Mouse (Mus musculus) testis, adult 2 months (tissue): ENCODE measurements around the gene Igfbp5.

Experiments
- CTCF ChIP-seq: fragments of 200-500 bp; IDR thresholded peaks from 2 replicates; pipeline ENCODE4 v1.5.1; 2012; ENCODE audit warnings: low read depth, mild to moderate bottlenecking, inconsistent platforms, low read length, moderate library complexity; ENCODE audit not compliant: control insufficient read depth, insufficient read depth, insufficient replicate concordance
- POLR2A ChIP-seq: fragments of 200-500 bp; IDR thresholded peaks from 2 replicates; pipeline ENCODE4 v1.6.1; 2012; ENCODE audit warnings: low read depth, mild to moderate bottlenecking, inconsistent platforms, low read length, moderate library complexity; ENCODE audit not compliant: control insufficient read depth

DNA sequence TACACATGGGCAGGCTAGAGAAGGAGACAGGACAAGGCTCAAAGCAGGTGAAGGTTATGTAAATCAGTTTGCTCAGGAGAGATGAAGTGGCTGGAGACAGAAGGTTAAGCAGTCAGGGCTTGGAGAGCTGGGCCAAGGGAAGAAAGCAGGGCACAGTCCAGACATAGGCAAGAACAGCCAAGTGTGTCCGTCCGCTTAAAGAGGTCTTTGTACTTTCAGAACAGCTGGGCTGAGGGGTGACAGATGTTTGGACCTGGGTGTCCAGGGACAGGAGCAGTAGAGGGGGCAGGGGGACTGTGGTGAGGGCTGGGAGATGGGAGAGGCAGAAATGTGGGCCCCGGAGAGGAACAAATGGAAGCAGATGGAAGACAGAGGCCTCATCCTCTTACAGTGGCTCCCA is 10.4 kb downstream of the Igfbp5 start:
- TF ChIP-seq POLR2A (no peak), CTCF (no peak)
